Mouse (Mus musculus): ENCODE results near the gene Spata48. TPM values are rescaled to one million over a fixed set of nuclear protein-coding genes. Genes with fewer than 3 reads are reported as not detected.

Gene Spata48
- not detected for polyA plus RNA-seq (2015; fragmentation: Illumina TruSeq; extraction: RNeasy Lipid Tissue Mini Kit (QIAGEN cat#74804); ENCODE audit: insufficient read depth, low read depth, low replicate concordance)

GRCm38 (mm10) chr11:11461635-11462560 is at the start of gene Spata48, which contains the start of gene Zpbp:
Gene Spata48 (plus strand): TSS chr11:11462094.
Gene Zpbp (minus strand): TSS chr11:11462408.

Other genes with a start within 250 kb of the Spata48 start
- gene Zpbp, start 314 bp downstream of the Spata48 start, polyA plus RNA-seq (2015; fragmentation: Illumina TruSeq; extraction: RNeasy Lipid Tissue Mini Kit (QIAGEN cat#74804); ENCODE audit: insufficient read depth, low read depth, low replicate concordance): not detected
- gene 4930512M02Rik, start 165.7 kb downstream of the Spata48 start, polyA plus RNA-seq (2015; fragmentation: Illumina TruSeq; extraction: RNeasy Lipid Tissue Mini Kit (QIAGEN cat#74804); ENCODE audit: insufficient read depth, low read depth, low replicate concordance): not detected
- gene Ikzf1, start 222.9 kb downstream of the Spata48 start, polyA plus RNA-seq (2015; fragmentation: Illumina TruSeq; extraction: RNeasy Lipid Tissue Mini Kit (QIAGEN cat#74804); ENCODE audit: insufficient read depth, low read depth, low replicate concordance): 0.61 TPM